Mouse (Mus musculus) right cerebral cortex, postnatal 36 days (tissue): ENCODE results near the gene Cnih3.

Source experiments
- DNase-seq, 2 experiments: peaks; one replicate each; pipeline ENCODE4 v3.0.0; 2022; ENCODE audit warnings: low spot score in 2 of 2, mixed read lengths in 1 of 2

The Cnih3 gene

GRCm38 (mm10) chr1:181353200-181354097 is 1.0 kb downstream of the Cnih3 start:
- DNase-seq, result no peak

- DNase-seq, result no peak
Measured at GRCm38 (mm10) chr1:181355683-181356082, 3.3 kb downstream of the Cnih3 start.

- DNase-seq, result no peak
Measured at GRCm38 (mm10) chr1:181357870-181358269, 5.4 kb downstream of the Cnih3 start.

- no peak for DNase-seq
Measured at GRCm38 (mm10) chr1:181358526-181358925, 6.1 kb downstream of the Cnih3 start.

GRCm38 (mm10) chr1:181360732-181361131 is 8.3 kb downstream of the Cnih3 start:
- no peak for DNase-seq

- DNase-seq, result no peak
Measured at GRCm38 (mm10) chr1:181364025-181364424, 11.6 kb downstream of the Cnih3 start.

GRCm38 (mm10) chr1:181365376-181365775 is 12.9 kb downstream of the Cnih3 start:
- DNase-seq, result no peak

- peak; percentile 68 to 85 for DNase-seq
Measured at GRCm38 (mm10) chr1:181368789-181369570, 16.6 kb downstream of the Cnih3 start.

GRCm38 (mm10) chr1:181370370-181370769 is 17.9 kb downstream of the Cnih3 start:
- peak in 1 of 2 experiments; percentile 50 for DNase-seq

- DNase-seq, result no peak
Measured at GRCm38 (mm10) chr1:181371226-181371625, 18.8 kb downstream of the Cnih3 start.

GRCm38 (mm10) chr1:181372306-181372705 is 19.9 kb downstream of the Cnih3 start:
- no peak for DNase-seq

- DNase-seq, result no peak
Measured at GRCm38 (mm10) chr1:181374627-181375374, 22.4 kb downstream of the Cnih3 start.

- no peak for DNase-seq
Measured at GRCm38 (mm10) chr1:181376431-181376830, 24.0 kb downstream of the Cnih3 start.

- no peak for DNase-seq
Measured at GRCm38 (mm10) chr1:181379664-181380063, 27.2 kb downstream of the Cnih3 start.

- DNase-seq, result peak; percentile 80 to 88
Measured at GRCm38 (mm10) chr1:181381410-181382010, 29.1 kb downstream of the Cnih3 start.

GRCm38 (mm10) chr1:181389264-181389663 is 36.8 kb downstream of the Cnih3 start:
- no peak for DNase-seq

GRCm38 (mm10) chr1:181392489-181392888 is 40.1 kb downstream of the Cnih3 start:
- DNase-seq, result no peak

- peak; percentile 56 to 68 for DNase-seq
Measured at GRCm38 (mm10) chr1:181393250-181394149, 41.1 kb downstream of the Cnih3 start.

- no peak for DNase-seq
Measured at GRCm38 (mm10) chr1:181395234-181395828, 42.9 kb downstream of the Cnih3 start.

GRCm38 (mm10) chr1:181399179-181399578 is 46.8 kb downstream of the Cnih3 start:
- no peak for DNase-seq
